Mouse (Mus musculus): Measurements from ENCODE around the gene Zfp598.
"Not testable (repeated sequence)": the region's sequence is repeated elsewhere in the genome, so short reads cannot be mapped to it uniquely, and the experiment has no call there.

The Zfp598 gene

DNA sequence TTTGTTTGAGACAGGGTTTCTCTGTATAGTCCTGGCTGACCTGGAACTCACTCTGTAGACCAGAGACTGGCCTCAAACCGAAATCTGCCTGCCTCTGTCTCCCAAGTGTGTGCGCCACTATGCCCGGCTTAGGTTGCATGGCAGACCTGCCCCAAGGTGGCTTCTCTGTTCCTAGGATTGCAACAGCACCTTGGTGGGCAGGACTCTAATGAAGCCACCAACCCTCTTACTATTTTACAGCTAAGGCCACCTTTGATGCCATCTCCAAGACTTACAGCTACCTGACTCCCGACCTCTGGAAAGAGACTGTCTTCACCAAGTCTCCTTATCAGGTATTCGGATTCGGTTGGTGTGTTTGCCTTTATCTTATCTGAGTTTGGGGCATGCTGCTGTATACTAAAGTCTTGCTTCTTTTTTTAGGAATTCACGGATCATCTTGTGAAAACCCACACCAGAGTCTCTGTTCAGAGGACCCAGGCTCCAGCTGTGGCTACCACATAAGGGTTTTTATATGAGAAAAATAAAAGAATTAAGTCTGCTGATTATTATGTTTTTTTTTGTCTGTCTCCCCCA lies 52.0 kb downstream of the Zfp598 start:
- DNase-seq (ENCODE audit: low read depth, low spot score): not testable (repeated sequence)

- DNase-seq (ENCODE audit: low read depth, low spot score): no peak
Observed at GRCm38 (mm10) chr17:24722220-24722924, 52.9 kb downstream of the Zfp598 start.

- no peak for DNase-seq (ENCODE audit: low read depth, low spot score)
Observed at GRCm38 (mm10) chr17:24723122-24723880, 53.8 kb downstream of the Zfp598 start.

- no peak for DNase-seq (ENCODE audit: low read depth, low spot score)
Observed at GRCm38 (mm10) chr17:24723881-24724180, 54.3 kb downstream of the Zfp598 start.

GRCm38 (mm10) chr17:24724184-24724583 lies 54.7 kb downstream of the Zfp598 start, which contains the start of gene Ndufb10:
Gene Ndufb10, minus strand, starts transcription at chr17:24724478.
- peak; percentile 96 for DNase-seq (ENCODE audit: low read depth, low spot score)

- no peak for DNase-seq (ENCODE audit: low read depth, low spot score)
Observed at GRCm38 (mm10) chr17:24725637-24726390, 56.3 kb downstream of the Zfp598 start.

DNA sequence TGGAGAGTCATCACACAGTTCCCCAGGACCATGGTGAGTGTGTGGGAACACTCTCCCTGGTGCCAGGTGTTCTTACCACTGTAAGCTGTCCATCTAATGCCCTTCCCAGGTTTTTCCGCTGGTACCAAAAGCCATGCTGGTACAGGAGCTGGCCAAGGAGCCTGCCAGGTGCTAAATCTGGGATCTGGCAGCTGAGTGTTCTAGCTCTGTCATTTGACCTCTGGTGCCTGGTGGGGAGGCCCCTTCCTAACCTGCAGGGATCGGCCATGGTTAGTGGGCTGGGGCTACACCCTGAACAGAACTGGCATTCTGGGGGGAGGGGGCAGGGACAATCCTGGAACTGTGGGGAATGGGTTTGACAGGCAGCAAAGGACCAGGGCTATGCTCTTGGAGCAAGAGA lies 58.1 kb downstream of the Zfp598 start, which contains the start of gene Rpl3l:
Rpl3l (plus strand) TSS at position 203 of the 400 bp plus-strand sequence.
- no peak for DNase-seq (ENCODE audit: low read depth, low spot score)

GRCm38 (mm10) chr17:24728184-24728583 lies 58.7 kb downstream of the Zfp598 start:
- no peak for DNase-seq (ENCODE audit: low read depth, low spot score)

GRCm38 (mm10) chr17:24729067-24729466 lies 59.6 kb downstream of the Zfp598 start:
- no peak for DNase-seq (ENCODE audit: low read depth, low spot score)

DNA sequence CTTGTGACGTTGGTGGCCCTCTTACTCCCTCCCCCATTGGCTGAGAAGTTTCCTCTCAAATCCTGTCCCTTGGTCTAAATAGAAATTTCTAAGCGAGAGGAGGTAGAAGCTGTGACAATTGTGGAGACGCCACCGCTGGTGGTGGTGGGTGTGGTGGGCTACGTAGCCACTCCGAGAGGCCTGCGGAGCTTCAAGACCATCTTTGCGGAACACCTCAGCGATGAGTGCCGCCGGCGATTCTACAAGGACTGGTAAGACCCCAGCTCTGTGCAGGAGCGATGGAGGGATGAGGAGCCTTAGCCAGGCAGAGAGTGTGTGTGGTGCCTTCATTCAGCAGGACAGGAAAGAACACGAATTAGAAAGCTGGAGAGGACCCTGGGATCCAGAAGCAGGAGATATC lies 61.3 kb downstream of the Zfp598 start:
- DNase-seq (ENCODE audit: low read depth, low spot score): no peak
